Mouse (Mus musculus): Measurements from ENCODE around the gene Shisa2. TPM values are rescaled to one million over a fixed set of nuclear protein-coding genes. Genes with fewer than 3 reads are reported as not detected.
A peak's percentile ranks its signal among the peaks of the same experiment; 100 is the strongest.

Shisa2 gene
- polyA plus RNA-seq, 1 experiment = 3.1 TPM

DNA sequence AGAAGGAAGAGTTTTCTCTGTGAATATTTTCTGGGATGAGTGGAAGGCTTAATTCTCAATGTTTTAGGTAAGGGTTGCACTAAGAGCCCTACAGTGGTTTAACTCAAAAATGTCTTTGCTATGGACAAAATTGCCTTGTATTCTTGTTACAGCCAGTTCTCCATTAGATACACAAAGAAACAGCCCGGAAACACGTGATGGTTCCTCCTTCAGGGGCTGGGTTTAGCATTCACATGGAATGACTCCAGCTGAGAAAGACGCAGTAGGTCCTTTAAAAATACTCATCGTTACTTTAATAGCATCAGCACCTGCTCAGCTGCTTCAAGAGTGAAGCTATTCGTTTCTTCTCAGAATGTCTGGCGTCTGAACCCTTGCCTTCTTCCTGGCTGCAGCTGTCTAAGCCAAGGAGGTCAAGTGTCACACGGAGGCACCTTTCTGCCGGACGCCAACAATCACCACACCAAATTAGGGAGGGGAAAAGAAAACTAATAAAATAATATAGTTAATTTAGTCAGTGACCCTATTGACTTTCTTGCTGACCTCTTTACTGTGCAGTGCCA lies 702 bp upstream of the Shisa2 start:
- 58% methylated on average over 9 of the region's 9 CpGs for WGBS
- Histone ChIP-seq H3K4me3 (replicated peaks; ENCODE audit: insufficient read depth, low read depth, low read length) (no peak overlapping the region), H3K27me3 (ENCODE audit: control insufficient read depth, insufficient read depth, low read length) (no peaks in the 10 kb centered on the region), H3K27ac (ENCODE audit: insufficient read depth, low read length) (no peak overlapping the region), H3K4me1 (ENCODE audit: control insufficient read depth, insufficient read depth, low read length) (no peaks in the 10 kb centered on the region)
- DNase-seq = no peak
- TF ChIP-seq POLR2A (IDR thresholded peaks at IDR 0.05; ENCODE audit: borderline replicate concordance, insufficient read depth, low read length) (no peak), CTCF (IDR thresholded peaks at IDR 0.05; ENCODE audit: borderline replicate concordance, insufficient read depth, low read depth, low read length) (no peak)

DNA sequence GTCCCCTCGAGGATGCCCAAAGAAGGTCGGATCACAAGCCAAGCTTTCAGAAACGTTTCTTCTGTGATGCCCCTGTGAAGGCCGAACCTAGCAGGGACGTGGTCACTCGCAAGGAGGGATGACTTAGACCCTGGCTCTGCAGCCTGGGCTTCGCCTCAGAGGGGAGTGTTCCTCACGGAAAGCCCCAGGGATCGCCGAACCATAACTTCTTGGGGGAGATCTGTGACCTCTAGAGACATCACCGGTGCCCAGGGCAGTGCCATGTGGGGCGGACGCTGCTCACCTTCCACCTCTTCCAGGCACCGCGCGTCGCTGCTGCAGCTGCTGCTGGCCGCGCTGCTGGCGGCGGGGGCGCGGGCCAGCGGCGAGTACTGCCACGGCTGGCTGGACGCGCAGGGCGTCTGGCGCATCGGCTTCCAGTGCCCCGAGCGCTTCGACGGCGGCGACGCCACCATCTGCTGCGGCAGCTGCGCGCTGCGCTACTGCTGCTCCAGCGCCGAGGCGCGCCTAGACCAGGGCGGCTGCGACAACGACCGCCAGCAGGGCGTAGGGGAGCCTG lies 777 bp downstream of the Shisa2 start:
- H3K27me3 ChIP-seq (ENCODE audit: control insufficient read depth, insufficient read depth, low read length) = no peaks in the 10 kb centered on the region
- no peak overlapping the region for H3K27ac ChIP-seq (ENCODE audit: insufficient read depth, low read length)
- TF ChIP-seq POLR2A (IDR thresholded peaks at IDR 0.05; ENCODE audit: borderline replicate concordance, insufficient read depth, low read length) (no peak), CTCF (IDR thresholded peaks at IDR 0.05; ENCODE audit: borderline replicate concordance, insufficient read depth, low read depth, low read length) (no peak)
- no peak for DNase-seq
- no peaks in the 10 kb centered on the region for H3K4me1 ChIP-seq (ENCODE audit: control insufficient read depth, insufficient read depth, low read length)
- peak overlapping the region; percentile 37 for H3K4me3 ChIP-seq (replicated peaks; ENCODE audit: insufficient read depth, low read depth, low read length)
- under 1% methylated on average over 51 of the region's 51 CpGs for WGBS

DNA sequence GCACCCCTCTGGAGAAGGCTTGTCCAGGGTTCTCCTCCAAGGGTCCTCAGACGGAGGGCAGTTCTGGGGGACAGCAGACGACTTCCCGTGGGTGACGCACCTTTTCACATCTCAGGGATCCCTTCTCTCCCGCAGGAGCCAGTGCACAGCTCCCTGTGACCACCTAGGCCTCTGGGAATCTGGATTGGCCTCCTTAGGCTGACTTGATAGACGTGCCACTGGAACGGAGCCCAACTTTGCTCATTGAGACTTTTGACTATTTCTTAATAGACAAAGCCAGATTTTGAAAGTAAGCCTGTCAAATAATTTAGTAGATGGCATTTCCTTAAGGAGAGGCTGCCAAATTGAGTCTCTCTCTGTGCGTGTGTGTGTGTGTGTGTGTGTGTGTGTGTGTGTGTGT lies 1.6 kb downstream of the Shisa2 start:
- H3K27me3 ChIP-seq (ENCODE audit: control insufficient read depth, insufficient read depth, low read length) = no peaks in the 10 kb centered on the region
- 17% methylated on average over 8 of the region's 8 CpGs for WGBS
- H3K4me3 ChIP-seq (replicated peaks; ENCODE audit: insufficient read depth, low read depth, low read length) = no peak overlapping the region
- H3K27ac ChIP-seq (ENCODE audit: insufficient read depth, low read length) = no peak overlapping the region
- no peaks in the 10 kb centered on the region for H3K4me1 ChIP-seq (ENCODE audit: control insufficient read depth, insufficient read depth, low read length)
- TF ChIP-seq POLR2A (IDR thresholded peaks at IDR 0.05; ENCODE audit: borderline replicate concordance, insufficient read depth, low read length) (no peak), CTCF (IDR thresholded peaks at IDR 0.05; ENCODE audit: borderline replicate concordance, insufficient read depth, low read depth, low read length) (no peak)
- no peak for DNase-seq

DNA sequence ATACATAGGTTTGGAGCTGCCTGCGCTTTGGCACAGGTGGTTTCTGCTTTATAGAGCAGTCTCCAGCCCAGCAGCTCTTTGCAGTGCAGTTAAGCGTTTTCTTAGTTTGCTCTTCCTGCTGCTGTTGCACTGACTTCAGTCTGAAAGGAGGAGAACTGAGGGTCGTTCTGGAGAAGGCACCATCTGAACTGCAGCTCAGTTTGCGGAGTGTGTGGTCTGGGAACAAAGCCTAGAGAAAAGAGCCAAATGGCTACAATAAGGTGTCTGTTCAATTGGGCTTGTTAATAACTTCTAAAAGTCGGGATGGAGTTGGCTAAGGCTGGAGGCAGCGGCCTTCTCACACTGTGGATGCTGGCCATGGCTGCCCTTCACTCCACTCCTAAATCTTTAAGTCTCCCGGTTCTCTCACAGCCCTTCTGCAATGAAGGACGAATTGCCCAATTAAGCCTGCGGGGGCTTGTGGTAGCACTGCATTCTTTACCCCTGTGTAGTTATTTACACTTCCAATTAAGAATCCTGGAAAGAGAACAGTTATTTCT lies 2.1 kb downstream of the Shisa2 start:
- WGBS = 21% methylated on average over 9 of the region's 9 CpGs
- no peaks in the 10 kb centered on the region for H3K27me3 ChIP-seq (ENCODE audit: control insufficient read depth, insufficient read depth, low read length)
- no peak overlapping the region for H3K4me3 ChIP-seq (replicated peaks; ENCODE audit: insufficient read depth, low read depth, low read length)
- DNase-seq = no peak
- H3K4me1 ChIP-seq (ENCODE audit: control insufficient read depth, insufficient read depth, low read length) = no peaks in the 10 kb centered on the region
- H3K27ac ChIP-seq (ENCODE audit: insufficient read depth, low read length) = no peak overlapping the region
- TF ChIP-seq POLR2A (IDR thresholded peaks at IDR 0.05; ENCODE audit: borderline replicate concordance, insufficient read depth, low read length) (no peak), CTCF (IDR thresholded peaks at IDR 0.05; ENCODE audit: borderline replicate concordance, insufficient read depth, low read depth, low read length) (no peak)

DNA sequence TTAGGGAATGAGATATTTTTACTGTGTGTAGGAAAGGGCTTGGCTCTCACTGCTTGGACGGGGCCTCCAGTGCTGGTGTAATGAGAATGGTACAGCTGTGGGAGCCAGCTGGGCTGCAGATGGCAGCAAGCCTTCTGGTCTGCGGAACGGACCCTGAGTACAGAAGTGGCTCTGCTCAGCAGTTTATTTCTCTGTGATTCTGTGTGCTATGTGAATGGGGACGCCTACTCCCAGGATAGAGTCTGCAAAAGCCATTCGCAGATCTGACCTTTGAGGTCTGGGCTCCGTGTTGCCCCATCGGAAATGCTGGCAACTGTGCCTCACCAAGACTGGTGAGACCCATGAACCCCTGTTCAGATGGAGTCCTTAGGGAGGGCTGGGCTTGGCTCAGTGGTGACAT lies 2.7 kb downstream of the Shisa2 start:
- TF ChIP-seq CTCF (IDR thresholded peaks at IDR 0.05; ENCODE audit: borderline replicate concordance, insufficient read depth, low read depth, low read length) = no peak
- TF ChIP-seq POLR2A (IDR thresholded peaks at IDR 0.05; ENCODE audit: borderline replicate concordance, insufficient read depth, low read length) = no peak
- DNase-seq = no peak
- H3K4me3 ChIP-seq (replicated peaks; ENCODE audit: insufficient read depth, low read depth, low read length) = no peak overlapping the region
- WGBS = 30% methylated on average over 7 of the region's 7 CpGs
- H3K4me1 ChIP-seq (ENCODE audit: control insufficient read depth, insufficient read depth, low read length) = no peaks in the 10 kb centered on the region
- no peaks in the 10 kb centered on the region for H3K27me3 ChIP-seq (ENCODE audit: control insufficient read depth, insufficient read depth, low read length)
- no peak overlapping the region for H3K27ac ChIP-seq (ENCODE audit: insufficient read depth, low read length)

DNA sequence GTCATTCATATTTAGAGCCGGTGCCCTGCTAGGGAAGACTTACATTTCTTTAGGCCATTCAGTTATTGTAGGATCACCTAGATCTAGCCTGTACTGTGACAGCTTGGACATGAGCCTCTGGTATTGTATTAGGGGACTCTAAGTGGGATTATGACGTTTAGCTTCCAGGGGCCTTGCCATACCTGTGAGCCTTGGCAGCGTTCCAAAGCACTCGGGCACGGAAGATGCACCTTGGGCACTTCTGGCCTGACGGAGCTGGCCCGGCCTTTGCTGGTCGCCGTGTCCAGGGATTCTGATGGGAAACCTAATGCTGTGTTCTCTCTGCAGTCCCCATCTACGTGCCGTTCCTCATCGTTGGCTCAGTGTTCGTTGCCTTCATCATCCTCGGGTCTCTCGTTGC lies 4.2 kb downstream of the Shisa2 start:
- Histone ChIP-seq H3K4me1 (ENCODE audit: control insufficient read depth, insufficient read depth, low read length) (no peaks in the 10 kb centered on the region), H3K27me3 (ENCODE audit: control insufficient read depth, insufficient read depth, low read length) (no peaks in the 10 kb centered on the region), H3K4me3 (replicated peaks; ENCODE audit: insufficient read depth, low read depth, low read length) (no peak overlapping the region), H3K27ac (ENCODE audit: insufficient read depth, low read length) (no peak overlapping the region)
- TF ChIP-seq CTCF (IDR thresholded peaks at IDR 0.05; ENCODE audit: borderline replicate concordance, insufficient read depth, low read depth, low read length) (no peak), POLR2A (IDR thresholded peaks at IDR 0.05; ENCODE audit: borderline replicate concordance, insufficient read depth, low read length) (no peak)
- WGBS = 66% methylated on average over 15 of the region's 15 CpGs
- DNase-seq = no peak

DNA sequence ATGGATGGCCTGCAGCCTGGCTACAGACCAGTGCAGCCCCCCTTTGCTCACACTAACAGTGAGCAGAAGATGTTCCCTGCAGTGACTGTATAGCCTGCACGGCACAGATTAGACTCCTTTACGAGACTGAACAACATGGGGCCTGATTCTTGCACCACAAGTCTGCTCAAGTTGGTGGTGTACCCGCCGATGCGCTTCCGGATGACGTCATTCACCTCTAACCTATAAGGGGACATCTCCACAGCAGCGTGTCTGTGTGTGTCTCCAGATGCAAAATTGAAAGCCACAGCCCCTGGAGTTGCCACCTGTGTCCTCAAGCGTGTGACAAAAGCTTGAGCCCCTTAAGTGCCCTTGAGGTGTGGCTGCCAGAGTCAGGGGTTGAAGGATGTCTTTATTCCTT lies 5.0 kb downstream of the Shisa2 start:
- H3K27ac ChIP-seq (ENCODE audit: insufficient read depth, low read length) = no peak overlapping the region
- TF ChIP-seq CTCF (IDR thresholded peaks at IDR 0.05; ENCODE audit: borderline replicate concordance, insufficient read depth, low read depth, low read length) (no peak), POLR2A (IDR thresholded peaks at IDR 0.05; ENCODE audit: borderline replicate concordance, insufficient read depth, low read length) (no peak)
- 86% methylated on average over 9 of the region's 9 CpGs for WGBS
- no peak for DNase-seq
- H3K4me3 ChIP-seq (replicated peaks; ENCODE audit: insufficient read depth, low read depth, low read length) = no peak overlapping the region
- H3K27me3 ChIP-seq (ENCODE audit: control insufficient read depth, insufficient read depth, low read length) = no peaks in the 10 kb centered on the region
- H3K4me1 ChIP-seq (ENCODE audit: control insufficient read depth, insufficient read depth, low read length) = no peaks in the 10 kb centered on the region

DNA sequence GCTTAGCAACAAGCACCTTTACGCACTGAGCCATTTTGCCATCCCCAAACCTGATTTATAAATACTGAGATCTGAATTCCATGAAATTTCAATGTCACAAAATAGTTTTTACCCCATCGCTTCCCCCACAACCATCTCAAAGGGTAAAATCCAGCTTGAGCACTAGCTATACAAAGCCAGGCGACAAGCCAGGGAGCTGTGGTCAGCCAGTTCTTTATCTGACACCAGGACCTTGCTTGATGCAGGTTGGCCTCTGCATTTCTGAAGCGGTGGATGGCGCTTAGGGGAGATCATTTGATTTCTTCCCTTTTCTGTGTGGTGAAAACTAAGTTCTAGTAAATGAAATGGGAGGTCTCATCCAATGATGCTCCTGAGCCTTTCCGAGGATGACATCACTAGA lies 7.0 kb downstream of the Shisa2 start:
- H3K4me1 ChIP-seq (ENCODE audit: control insufficient read depth, insufficient read depth, low read length) = no peaks in the 10 kb centered on the region
- H3K27ac ChIP-seq (ENCODE audit: insufficient read depth, low read length) = no peak overlapping the region
- TF ChIP-seq POLR2A (IDR thresholded peaks at IDR 0.05; ENCODE audit: borderline replicate concordance, insufficient read depth, low read length) (no peak), CTCF (IDR thresholded peaks at IDR 0.05; ENCODE audit: borderline replicate concordance, insufficient read depth, low read depth, low read length) (no peak)
- DNase-seq = no peak
- no peaks in the 10 kb centered on the region for H3K27me3 ChIP-seq (ENCODE audit: control insufficient read depth, insufficient read depth, low read length)
- WGBS = 96% methylated on average over 6 of the region's 6 CpGs
- no peak overlapping the region for H3K4me3 ChIP-seq (replicated peaks; ENCODE audit: insufficient read depth, low read depth, low read length)

All from cerebellum, adult 2 months (tissue).